Mouse (Mus musculus) mouse trophoblast stem cell (cell line): ENCODE measurements around the gene Chchd1.

Source experiments
- in situ Hi-C, 2 experiments: fragments of 300-500 bp; cut with MseI, MboI; formaldehyde crosslinking; loops; 2 replicates in 1 of 2; 3 replicates in 1 of 2; pipeline ENCODE4 v1.15.1; 2025

Chchd1 gene

DNA sequence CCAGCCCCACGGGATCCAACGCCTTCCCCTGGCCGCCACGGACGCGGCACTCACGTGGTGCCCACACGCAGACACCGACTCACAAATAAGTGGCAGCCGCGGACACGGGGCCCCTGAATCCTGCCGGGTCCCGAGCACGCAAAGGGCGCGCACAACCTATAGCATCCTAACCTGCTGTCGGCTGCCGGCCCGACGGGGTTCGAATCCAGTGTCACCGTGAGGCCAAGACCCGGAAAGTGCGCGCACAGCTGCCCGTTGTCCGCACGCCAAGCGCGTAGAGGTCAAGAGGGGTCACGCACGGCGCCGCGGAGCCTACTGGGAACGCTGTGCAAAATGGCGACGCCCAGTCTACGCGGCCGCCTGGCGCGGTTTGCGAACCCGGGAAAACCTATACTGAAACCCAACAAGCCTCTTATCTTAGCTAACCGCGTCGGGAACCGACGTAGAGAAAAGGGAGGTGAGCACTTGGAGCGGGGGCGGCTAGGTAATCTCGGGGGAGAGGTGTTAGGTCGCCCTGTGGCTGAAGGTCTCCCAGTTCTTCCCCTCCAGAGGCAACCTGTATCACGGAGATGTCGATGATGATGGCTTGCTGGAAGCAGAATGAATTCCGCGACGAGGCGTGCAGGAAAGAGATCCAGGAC lies at the start of gene Chchd1:
Gene Chchd1, plus strand, starts transcription at position 266 of the 641 bp plus-strand sequence.
- in situ Hi-C loops = no loop called here

DNA sequence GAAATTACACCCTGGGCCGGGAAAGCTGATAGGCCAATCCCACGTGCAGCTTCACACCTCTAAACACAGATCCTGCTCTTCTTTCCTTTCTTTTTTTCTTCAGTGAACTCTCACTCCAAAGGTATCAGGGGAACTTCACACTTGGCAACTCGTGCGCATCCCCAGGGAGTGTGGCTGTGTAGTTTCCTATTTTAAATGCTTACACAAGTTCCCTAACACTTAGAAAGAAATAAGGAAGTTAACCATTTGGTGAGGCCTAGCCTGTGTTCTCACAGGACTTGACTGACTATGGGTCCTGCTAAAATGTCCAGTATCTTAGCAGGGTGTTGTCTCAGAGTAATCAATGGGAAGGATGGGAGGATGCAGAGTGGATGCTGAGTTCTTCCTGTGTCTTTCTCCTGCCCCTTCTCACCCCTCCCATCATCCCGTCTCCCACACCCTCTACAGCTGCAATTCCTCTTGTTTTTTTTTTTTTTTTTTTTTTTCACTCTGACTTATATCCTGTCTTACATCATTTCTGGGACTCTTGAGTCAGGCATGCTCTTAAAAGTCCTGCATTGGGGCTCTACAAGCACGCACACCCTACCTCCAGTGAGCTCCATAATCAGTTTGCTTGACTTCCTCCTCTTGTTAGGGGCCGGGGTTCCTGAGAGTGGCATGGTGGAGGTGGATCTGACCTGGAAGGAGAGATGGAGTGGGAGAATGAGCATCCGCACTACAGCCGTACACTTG lies 48.0 kb upstream of the Chchd1 start:
- in situ Hi-C loops = loop anchor here (5.0 to 10.0 kb wide), 2 partner anchors 78 to 80 kb away; no protein-coding TSS in a partner anchor

DNA sequence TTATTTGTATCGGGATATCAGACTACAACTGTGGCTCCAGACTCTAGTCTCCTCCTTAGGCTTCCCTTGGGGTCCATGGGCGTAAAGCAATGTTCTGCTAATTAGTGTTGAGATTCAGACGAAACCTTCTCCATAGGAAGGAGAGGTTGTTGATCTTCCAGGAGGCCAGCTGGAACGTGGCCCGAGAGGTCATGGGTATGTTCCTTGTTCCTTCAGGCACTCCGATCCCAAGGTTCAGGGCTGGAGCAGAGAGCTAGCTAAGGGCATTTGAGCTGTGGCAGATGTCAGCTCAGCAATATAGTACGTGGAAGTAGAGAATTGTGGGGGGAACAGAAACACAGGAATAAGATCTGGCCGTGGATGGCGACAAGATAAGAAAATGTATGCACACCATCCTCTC lies 47.1 kb upstream of the Chchd1 start:
- in situ Hi-C loops = loop anchor here (5.0 to 10.0 kb wide), 2 partner anchors 78 to 81 kb away; no protein-coding TSS in a partner anchor

DNA sequence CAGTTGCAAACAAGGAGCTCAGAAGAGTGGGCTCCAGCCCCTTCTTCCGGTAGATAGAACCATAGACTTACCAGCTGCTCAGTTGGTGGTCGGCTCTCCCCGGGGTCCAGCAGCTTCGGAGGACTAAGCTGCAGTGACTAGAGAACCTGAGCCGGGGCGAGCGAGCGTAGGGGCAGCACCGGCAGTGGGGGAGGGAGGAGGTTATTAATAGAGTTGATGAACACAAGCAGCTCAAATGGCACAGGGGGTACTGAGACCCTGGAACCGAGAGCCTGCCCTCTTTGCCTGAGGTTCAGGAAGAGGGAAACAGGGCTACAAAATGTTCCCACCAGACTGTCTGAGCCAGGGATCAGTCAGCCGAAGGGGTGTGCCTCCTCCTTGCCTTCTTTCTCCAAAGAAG lies 46.4 kb upstream of the Chchd1 start, which contains the start of gene Myoz1:
Gene Myoz1, minus strand, starts transcription at position 180 of the 400 bp plus-strand sequence.
- in situ Hi-C loops = loop anchor here (5.0 to 10.0 kb wide), 2 partner anchors 79 to 82 kb away; no protein-coding TSS in a partner anchor

DNA sequence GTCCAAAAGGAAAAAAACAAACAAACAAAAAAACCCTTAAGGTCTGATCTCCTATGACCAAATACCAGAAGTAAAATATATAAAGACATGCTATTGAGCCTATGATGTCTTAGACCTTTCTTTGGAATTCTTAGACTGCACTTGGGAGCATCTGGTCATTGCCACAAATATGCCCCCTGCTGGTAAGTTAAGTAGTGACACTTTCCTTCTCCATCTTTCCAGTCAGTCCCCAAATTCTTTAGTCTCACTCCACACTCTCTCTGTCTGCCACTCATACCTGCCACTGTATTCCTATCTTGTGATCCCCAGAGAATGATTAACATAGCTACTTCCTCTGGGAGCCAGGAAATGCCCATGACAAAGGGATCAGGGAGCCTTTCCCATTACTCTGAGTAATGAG lies 44.5 kb upstream of the Chchd1 start:
- in situ Hi-C loops = loop anchor here (5.0 to 10.0 kb wide), 2 partner anchors 81 to 84 kb away; no protein-coding TSS in a partner anchor

DNA sequence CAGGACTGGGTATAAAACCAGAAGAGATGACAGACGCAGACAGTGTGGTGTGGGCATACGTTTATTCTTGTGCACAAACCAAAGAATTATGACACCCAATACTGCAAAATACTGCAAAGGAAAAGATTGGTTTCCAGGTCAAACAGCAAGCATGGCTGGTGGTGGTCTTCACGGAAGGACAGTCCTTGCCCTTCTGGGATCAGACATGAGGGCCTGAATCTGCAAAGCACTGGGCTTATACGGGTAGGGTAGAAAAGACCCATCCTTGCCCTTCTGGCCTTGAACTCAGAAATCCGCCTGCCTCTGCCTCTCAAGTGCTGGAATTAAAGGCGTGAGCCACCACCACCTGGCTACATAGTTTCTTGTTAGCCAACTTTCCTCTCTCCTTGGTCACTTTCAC lies 43.9 kb upstream of the Chchd1 start:
- in situ Hi-C loops = loop anchor here (5.0 to 10.0 kb wide), 2 partner anchors 82 to 84 kb away; no protein-coding TSS in a partner anchor

DNA sequence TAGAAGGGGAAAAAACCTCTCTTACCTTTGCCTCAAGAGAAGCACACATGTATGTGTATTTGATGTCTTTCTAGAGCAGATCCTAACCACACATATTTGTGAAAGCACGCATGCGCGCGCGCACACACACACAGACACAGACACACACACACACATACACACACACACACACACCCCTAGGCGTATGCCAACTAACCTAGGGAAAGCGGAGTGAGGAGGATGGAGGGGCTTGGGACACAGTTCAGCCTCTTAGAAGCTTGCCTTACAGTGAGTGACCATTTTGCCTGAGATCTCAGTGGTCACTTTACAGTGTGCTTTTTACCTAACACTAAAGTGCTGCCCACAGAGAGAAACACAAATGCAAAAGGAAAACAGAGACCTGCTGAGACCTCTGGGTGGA lies 43.1 kb upstream of the Chchd1 start:
- in situ Hi-C loops = loop anchor here (5.0 to 10.0 kb wide), 2 partner anchors 82 to 85 kb away; no protein-coding TSS in a partner anchor

DNA sequence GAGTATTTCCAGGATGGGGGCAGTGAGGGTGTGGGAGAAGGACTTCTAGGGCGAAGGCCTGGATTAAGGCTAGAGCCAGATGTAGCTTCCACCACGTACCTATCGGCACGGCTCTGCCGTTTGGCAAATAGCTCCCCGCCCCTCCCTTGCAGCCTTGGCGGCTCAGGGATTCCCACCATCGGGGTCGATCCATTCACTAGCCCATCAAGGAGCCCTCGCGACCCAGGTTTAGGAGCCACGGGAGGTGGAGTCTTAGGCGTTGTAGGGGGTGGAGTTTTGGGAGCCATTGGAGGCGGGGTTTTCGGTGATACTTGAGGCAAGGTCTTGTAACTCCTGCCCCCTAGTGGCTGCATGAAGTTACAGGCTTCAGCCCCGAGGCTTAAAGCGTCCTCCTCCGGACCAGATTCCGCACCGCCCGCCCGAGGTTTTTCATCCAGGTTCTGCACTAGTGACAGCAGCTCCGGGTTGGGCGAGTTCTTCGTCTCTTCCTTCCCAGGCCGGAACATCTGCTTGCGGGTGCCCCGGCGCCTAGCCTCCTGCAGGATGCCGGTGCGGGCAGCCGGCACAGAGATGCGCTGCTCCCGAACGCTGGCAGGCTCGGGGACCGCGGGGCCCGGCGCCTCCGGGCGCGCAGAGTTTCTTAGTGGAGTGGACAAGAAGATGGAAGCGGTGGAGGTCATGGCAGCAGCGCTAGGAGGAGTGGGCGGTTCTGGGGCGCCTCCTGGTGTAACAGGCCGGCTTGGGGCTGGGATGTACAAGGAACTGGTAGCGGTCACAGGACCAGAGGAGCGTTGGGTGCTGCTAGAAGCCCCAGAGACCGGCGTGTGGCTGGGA lies 41.8 kb upstream of the Chchd1 start:
- in situ Hi-C loops = no loop called here

DNA sequence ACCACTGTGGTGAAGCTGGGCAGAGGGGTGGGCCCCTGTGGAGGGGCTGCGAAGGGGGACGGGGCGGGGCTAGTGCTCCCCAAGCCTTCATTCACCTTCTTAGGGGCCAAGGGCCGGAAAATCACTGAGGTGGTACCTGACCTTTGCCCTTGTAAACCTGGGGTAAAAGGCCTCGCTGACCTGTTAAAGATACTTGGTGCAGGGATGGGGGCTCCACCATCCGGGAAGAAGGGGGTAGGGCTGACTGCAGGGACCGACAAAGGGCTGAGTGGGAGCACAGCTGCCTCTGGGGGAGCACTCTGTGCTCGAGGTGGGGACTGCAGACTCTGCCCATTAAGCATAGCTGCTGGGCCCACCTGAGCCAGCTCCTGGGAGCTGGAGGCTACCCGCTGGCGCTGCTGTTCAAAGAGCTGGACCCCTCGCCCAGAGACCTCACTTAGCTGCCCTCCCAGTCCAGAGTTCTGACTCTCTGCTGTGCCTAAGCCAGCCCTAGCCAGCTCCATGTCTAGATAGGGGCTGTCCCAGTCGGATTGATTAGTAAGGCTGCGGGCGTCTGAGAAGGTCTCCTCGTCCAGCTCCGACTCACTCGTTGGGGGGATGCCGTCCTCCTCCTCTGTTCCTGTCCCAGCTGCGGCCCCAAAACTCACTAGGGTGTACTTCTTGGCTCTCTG lies 41.0 kb upstream of the Chchd1 start:
- in situ Hi-C loops = no loop called here

DNA sequence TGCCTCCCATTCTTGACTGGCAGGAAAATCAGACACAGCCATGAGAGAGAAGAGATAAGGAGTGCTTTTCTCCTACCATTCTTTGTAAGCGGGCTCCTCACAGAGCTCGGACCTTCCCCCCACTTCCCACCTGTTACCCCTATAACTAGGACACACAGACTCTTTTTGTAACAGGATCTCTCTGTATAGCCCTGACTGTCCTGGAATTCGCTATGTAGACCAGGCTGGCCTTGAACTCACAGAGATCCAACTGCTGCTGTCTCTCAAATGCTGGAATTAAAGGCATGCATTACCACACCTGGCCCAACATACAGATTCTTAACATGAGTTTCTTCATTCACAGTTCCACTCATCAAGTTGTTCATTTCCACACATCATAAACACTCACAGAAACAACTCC lies 40.1 kb upstream of the Chchd1 start:
- in situ Hi-C loops = no loop called here

DNA sequence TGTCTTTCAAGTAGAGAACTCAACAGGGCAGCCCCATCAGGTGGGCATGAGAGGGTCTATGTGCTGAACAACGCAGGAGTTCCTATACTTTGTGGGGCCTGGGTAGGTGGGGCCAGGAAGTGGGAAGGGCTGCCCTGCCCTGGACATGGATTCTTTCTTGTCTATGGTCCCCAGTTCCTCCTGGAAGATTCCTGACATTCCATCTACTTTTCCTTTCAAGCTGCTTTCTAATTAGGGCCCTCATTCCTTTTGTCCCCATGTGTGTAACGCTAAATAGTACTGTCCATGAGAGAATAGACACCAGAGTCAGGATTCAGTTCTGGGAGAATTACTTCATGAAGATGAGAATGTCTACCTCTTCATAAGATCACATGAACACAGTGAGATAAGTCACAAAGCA lies 39.2 kb upstream of the Chchd1 start:
- in situ Hi-C loops = no loop called here

DNA sequence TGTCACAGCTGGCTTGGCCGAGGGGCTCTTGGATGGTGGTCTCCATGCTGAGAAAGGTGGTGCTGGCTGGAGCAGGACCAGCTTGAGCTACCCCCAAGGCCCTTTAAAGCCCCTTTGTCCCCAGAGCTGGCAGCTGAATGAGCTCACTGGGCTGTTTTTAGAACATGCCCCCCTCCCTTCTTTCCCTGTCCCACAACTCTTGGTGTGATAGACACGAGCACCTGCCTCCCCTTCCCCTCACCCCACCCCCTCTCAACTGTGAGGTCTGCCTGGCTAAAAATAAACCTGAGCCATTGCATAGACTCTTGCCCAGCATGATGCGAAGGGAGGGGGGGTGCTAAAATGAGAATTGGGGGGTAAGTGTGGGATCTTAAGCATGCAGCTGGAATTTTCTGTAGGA lies 38.4 kb upstream of the Chchd1 start:
- in situ Hi-C loops = no loop called here

DNA sequence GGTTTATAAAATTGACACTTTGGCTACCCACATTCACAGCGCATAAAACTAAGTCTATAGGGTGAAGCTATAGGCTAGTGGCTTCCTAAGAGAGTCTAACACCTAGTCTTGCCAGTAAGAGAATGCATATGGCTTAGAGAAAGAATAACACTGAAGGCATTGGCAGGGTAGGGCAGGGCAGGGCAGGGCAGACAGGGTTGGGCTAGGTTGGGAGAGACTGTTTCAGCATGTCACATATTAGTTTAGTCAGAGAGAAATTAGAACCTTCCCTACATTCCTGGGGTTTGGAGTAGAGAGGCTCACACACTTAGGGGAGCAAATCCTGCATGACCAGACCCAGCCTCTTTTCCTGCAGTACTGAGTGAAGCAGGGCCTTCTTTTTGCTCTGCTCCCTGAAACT lies 35.3 kb upstream of the Chchd1 start:
- in situ Hi-C loops = no loop called here

DNA sequence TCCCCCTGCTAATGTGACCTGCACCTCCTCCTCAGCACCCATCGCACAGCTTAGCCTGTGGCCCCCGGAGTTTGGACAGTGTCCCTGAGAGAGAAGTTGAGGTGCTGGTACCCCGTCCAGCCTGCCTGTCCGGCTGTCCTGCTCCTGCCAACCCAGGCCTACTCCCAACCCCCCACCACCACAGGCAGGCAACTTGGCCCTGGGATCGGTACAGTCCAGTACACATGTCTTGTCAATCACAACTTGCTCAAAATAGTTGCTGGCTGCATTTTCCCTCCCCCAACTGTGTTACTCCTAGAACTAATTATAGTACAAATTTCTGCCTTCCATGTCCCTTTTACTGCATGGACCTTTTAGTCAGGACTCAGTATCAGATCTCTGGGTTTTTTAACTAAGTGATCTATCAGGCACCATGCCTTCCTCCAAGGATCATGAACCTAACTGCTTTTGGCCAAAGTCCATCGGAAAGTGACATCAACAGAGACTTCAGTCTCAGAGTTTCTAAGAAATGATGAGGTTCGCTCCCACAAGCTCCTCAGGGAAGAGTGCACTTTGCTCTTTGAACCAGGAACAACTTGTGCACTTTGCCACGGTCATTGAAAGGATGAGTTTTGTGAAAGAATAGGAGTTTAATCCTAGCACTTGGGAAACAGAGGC lies 34.5 kb upstream of the Chchd1 start, which contains the start of gene Synpo2l:
Gene Synpo2l, minus strand, starts transcription at position 201 of the 657 bp plus-strand sequence.
- in situ Hi-C loops = no loop called here

DNA sequence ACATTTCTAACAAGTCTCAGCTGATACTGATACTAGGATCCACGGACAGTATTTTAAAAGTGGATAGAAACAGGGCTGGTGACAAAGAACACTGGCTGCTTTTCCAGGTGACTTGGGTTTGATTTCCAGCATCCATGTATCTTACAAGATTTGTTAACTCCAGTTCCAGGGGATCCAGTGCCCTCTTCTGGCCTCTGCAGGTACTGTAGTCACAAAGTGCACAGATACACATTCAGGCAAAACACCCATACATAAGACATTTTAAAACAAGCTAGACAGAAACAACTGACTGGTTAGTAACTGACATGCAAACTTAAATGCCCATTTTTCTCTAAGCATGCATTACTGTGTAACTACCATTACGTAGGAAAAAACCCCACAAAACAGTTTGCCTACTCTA lies 29.8 kb upstream of the Chchd1 start:
- in situ Hi-C loops = no loop called here

DNA sequence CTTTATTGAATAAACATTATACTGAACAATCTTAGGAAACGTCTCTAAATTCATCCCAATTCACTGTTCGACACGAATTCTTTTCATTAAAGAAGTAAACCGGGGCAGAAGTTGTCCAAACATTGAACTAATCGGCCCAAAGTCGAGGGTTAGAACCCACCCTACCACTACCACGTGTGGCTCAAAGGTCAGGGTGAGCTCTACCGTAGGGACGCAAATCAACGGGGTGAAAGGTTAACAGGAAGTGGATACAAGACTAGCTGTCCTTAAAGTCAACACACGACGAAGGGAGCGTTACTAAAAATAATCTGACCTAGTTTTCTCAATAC lies 29.1 kb upstream of the Chchd1 start:
- in situ Hi-C loops = no loop called here

DNA sequence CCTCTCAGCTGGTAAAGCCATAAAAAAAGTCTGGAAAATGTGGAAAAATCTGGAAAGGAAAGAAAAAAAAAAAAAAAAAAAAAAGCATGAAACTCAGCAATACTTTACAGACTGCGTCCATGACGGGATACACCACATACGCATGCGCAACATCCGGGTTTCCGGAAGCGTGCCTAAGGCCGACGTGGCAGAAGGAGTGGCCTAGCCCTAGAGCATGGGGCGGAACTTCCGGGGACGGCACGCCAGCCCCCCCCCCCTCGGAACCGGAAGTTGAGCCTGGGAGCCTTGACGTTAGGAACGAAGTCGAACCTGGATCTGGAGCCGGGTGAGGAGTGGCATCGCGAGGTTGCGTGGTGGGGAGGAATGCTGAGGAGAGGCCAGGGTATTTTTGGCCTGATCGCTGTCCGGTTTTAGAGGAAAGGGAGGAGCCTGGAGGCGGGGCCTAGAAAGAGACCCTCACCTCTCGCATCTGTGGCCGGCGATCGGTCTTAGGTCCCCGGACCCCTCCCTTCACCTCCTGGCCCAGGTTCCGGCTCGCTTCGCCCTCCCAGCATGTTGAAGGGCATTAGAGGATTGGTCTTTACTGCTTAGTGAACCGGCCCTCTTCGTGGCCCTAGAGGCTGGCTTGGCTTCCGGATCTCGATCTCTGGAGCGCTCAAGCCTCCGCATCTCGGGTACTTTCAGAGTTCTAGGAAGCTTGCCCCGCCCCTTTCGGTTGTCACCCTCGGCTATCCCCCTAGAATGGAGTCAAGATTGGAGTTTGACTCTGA lies 28.6 kb upstream of the Chchd1 start, which contains the start of gene Sec24c:
Gene Sec24c, plus strand, starts transcription at position 245 of the 770 bp plus-strand sequence.
- in situ Hi-C loops = no loop called here

DNA sequence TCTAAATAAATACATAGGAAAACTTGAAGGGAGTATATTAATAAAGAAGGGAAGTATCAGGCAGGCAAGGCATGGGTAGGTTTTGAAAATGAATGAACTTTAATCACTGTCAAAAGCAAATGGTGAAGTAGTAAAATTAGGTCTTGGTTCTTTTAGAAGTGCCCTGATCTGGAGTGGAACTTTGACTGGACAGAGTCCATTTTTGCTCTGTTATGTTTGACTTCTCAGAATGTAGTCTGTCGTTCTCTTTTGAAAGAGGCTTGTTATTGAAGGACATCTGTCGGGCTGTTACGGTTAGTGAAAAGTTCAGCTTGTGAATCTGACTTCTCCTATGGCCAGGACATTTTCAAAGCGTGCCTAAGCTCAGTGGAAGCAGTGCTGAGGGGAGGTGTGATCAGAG lies 24.9 kb upstream of the Chchd1 start:
- in situ Hi-C loops = no loop called here

DNA sequence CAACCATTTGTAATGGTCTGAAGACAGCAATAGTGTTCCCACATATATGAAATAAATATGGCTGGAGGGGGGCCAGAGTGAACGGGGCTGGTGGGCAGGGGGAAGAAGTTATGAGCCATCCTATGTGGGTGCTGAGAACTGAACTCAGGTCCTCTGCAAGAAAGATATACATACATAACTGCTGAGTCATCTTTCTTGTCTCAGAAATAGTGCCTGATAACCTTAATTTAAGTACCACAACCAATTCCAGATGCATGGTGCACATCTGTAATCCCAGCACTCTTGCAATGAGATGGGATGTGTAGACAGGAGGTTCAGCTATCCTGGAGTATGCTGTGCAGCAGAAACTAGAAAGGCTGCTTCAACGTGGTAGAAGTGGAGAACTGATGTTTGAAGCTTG lies 21.1 kb upstream of the Chchd1 start:
- in situ Hi-C loops = no loop called here

DNA sequence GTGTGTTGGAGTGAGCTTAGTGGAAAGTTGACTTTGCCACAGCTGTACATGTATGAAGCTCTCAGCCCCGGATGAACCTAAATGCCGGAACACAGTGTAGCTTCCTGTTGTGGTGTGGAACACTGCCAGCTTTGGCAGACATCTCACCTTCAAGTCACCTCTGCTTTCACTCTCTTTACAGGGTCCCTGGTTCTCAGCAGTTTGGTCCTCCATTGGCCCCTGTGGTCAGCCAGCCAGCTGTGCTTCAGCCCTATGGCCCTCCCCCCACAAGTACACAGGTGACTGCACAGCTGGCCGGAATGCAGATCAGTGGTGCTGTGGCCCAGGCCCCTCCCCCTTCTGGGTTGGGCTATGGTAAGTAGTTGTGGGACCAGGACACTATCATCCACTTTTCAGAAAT lies 20.3 kb upstream of the Chchd1 start:
- in situ Hi-C loops = no loop called here
